Mouse (Mus musculus) cortical plate, adult 2 months (tissue): Measurements from ENCODE around the gene Xlr5c. TPM values are rescaled to one million over a fixed set of nuclear protein-coding genes. Genes with fewer than 3 reads are reported as not detected.

Experiments used
- polyA plus RNA-seq: library from polyadenylated mRNA; depleted of rRNA; stranded (reverse); fragments of >200 nt; gene quantifications from 2 replicates; pipeline ENCODE4 v1.2.3, GENCODE M21; 2012; rRNA removed

Gene Xlr5c
- polyA plus RNA-seq, 1 experiment: not detected

Other genes starting within 250 kb of the Xlr5c start
- gene Pnma3, start 228.2 kb downstream of the Xlr5c start, polyA plus RNA-seq: 15.9 and 20.8 TPM in 2 replicates
- gene Xlr4a, start 210.5 kb downstream of the Xlr5c start, polyA plus RNA-seq: 0.64 and 0.67 TPM in 2 replicates
- 2.0 and 3.6 TPM in 2 replicates for gene Xlr3a, start 195.9 kb downstream of the Xlr5c start, polyA plus RNA-seq
- 0.28 and 0.31 TPM in 2 replicates for gene Gm14685, start 175.9 kb downstream of the Xlr5c start, polyA plus RNA-seq
- not detected in 2 replicates for gene Xlr5b, start 144.2 kb downstream of the Xlr5c start, polyA plus RNA-seq
- 0.52 and 0.55 TPM in 2 replicates for gene DXBay18, start 143.5 kb downstream of the Xlr5c start, polyA plus RNA-seq
- not detected in 2 replicates for gene Spin2d, start 116.0 kb downstream of the Xlr5c start, polyA plus RNA-seq
- gene Xlr3b, start 100.8 kb downstream of the Xlr5c start, polyA plus RNA-seq: 4.6 and 5.3 TPM in 2 replicates
- 0.93 and 1.6 TPM in 2 replicates for gene Xlr4b, start 78.6 kb downstream of the Xlr5c start, polyA plus RNA-seq
- 14.9 and 15.2 TPM in 2 replicates for gene F8a, start 64.7 kb downstream of the Xlr5c start, polyA plus RNA-seq
- gene Xlr4c, start 49.8 kb downstream of the Xlr5c start, polyA plus RNA-seq: 0.17 and 0.29 TPM in 2 replicates
- not detected in 2 replicates for gene Xlr3c, start 27.6 kb downstream of the Xlr5c start, polyA plus RNA-seq
- gene Xlr5a, start within 50 bp of the Xlr5c start, polyA plus RNA-seq: not detected in 2 replicates
- not detected in 2 replicates for gene Gm45015, start 43.9 kb upstream of the Xlr5c start, polyA plus RNA-seq
- gene Zfp275, start 49.6 kb upstream of the Xlr5c start, polyA plus RNA-seq: 17.5 and 17.7 TPM in 2 replicates
- 0.08 and 0.13 TPM in 2 replicates for gene Gm18336, start 105.8 kb upstream of the Xlr5c start, polyA plus RNA-seq
- 0.90 and 1.0 TPM in 2 replicates for gene Zfp92, start 118.1 kb upstream of the Xlr5c start, polyA plus RNA-seq
- not detected in 2 replicates for gene Trex2, start 142.4 kb upstream of the Xlr5c start, polyA plus RNA-seq
- 9.8 and 10.2 TPM in 2 replicates for gene Haus7, start 166.1 kb upstream of the Xlr5c start, polyA plus RNA-seq
- 16.3 and 16.6 TPM in 2 replicates for gene Bgn, start 190.6 kb upstream of the Xlr5c start, polyA plus RNA-seq
- gene Atp2b3, start 210.1 kb upstream of the Xlr5c start, polyA plus RNA-seq: 41.7 and 46.2 TPM in 2 replicates